Mouse (Mus musculus) B cell, adult 2 months (primary cell): ENCODE data around the gene Olfr589.
"Not testable (repeated sequence)": the region's sequence is repeated elsewhere in the genome, so short reads cannot be mapped to it uniquely, and the experiment has no call there.

Experiments used
- DNase-seq, 2 experiments: peaks; one replicate each; pipeline ENCODE4 v3.0.0; 2022

Olfr589 gene

GRCm38 (mm10) chr7:103156256-103156655 lies at the start of gene Olfr589:
Olfr589 (minus strand) TSS chr7:103156356.
- no peak for DNase-seq

- not testable (repeated sequence) for DNase-seq
Measured at GRCm38 (mm10) chr7:103184503-103184902, 28.3 kb upstream of the Olfr589 start, which contains the start of gene Olfr592. Olfr592 (plus strand) TSS chr7:103184803.

DNA sequence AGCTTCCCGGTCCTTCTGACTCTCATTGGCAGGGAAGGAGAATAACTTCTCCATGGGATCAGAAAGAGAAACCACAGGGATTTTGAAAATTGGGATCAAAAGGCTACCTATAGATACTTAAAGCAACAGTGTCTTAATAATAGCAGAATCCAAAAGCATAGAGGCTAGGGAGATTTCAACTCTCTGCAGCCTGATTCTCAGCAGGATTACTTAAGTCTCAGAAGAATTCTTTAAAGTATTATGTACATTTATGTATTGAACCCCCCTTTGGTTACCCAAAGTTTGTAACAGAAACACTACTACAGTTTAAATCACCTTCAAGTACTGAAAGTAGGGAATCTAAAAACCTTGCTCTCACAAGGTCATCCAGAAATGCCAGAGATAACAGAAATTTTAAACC lies 22.1 kb upstream of the Olfr589 start, which contains the start of gene Olfr591:
TSS of gene Olfr591 (minus strand) at position 101 of the 400 bp plus-strand sequence.
- DNase-seq, result no peak

GRCm38 (mm10) chr7:103169697-103170096 lies 13.5 kb upstream of the Olfr589 start:
- no peak for DNase-seq

GRCm38 (mm10) chr7:103140579-103140978 lies 15.6 kb downstream of the Olfr589 start, which contains the start of gene Olfr588-ps1:
Olfr588-ps1 (plus strand) TSS chr7:103140879.
- DNase-seq, result no peak

- no peak for DNase-seq
Measured at GRCm38 (mm10) chr7:103125538-103125937, 30.6 kb downstream of the Olfr589 start, which contains the start of gene Olfr586. Olfr586 (minus strand) TSS chr7:103125638.

- DNase-seq, result no peak
Measured at GRCm38 (mm10) chr7:103119406-103119805, 36.8 kb downstream of the Olfr589 start.
